Mouse (Mus musculus) layer of hippocampus, adult 18-20 months (tissue): ENCODE data around the gene Adgra1. TPM values are rescaled to one million over a fixed set of nuclear protein-coding genes. Genes with fewer than 3 reads are reported as not detected.

Experiments used
- DNase-seq, 2 experiments: peaks; one replicate each; pipeline ENCODE4 v3.0.0; 2022; ENCODE audit warnings: low spot score in 2 of 2
- total RNA-seq, 2 experiments: library from RNA; stranded (reverse); gene quantifications; 2 replicates each; pipeline ENCODE4 v1.2.3; 2021

Gene Adgra1
- total RNA-seq, 2 experiments from 2014 or later = 44.0 to 60.0 TPM

GRCm38 (mm10) chr7:139905261-139905660 lies 71.3 kb downstream of the Adgra1 start:
- DNase-seq = no peak

- peak in 1 of 2 experiments; percentile 54 for DNase-seq
Measured at GRCm38 (mm10) chr7:139905661-139906060, 71.7 kb downstream of the Adgra1 start.

GRCm38 (mm10) chr7:139908176-139908575 lies 74.2 kb downstream of the Adgra1 start:
- DNase-seq = peak in 1 of 2 experiments; percentile 55

GRCm38 (mm10) chr7:139909469-139909868 lies 75.5 kb downstream of the Adgra1 start:
- DNase-seq = no peak

GRCm38 (mm10) chr7:139910204-139910835 lies 76.3 kb downstream of the Adgra1 start:
- no peak for DNase-seq

- DNase-seq = no peak
Measured at GRCm38 (mm10) chr7:139914141-139915047, 80.4 kb downstream of the Adgra1 start.

- DNase-seq = no peak
Measured at GRCm38 (mm10) chr7:139915646-139916257, 81.8 kb downstream of the Adgra1 start.

- no peak for DNase-seq
Measured at GRCm38 (mm10) chr7:139916345-139916744, 82.4 kb downstream of the Adgra1 start.

- peak in 1 of 2 experiments; percentile 35 for DNase-seq
Measured at GRCm38 (mm10) chr7:139918262-139918661, 84.3 kb downstream of the Adgra1 start.

Other genes with a start within 250 kb of the Adgra1 start
- gene Cfap46, start 150.4 kb upstream of the Adgra1 start, total RNA-seq = 1 to 10 TPM; 2.7 to 3.7 TPM
- gene Kndc1, start 60.5 kb downstream of the Adgra1 start, total RNA-seq = 10 to 100 TPM; 84.7 to 86.2 TPM
- gene Utf1, start 109.6 kb downstream of the Adgra1 start, total RNA-seq = not detected
- gene 6430531B16Rik, start 144.6 kb downstream of the Adgra1 start, total RNA-seq = 1 to 10 TPM in 1 of 2 experiments, under 1 TPM in 1; 0.99 to 1.5 TPM
- gene Adam8, start 158.4 kb downstream of the Adgra1 start, total RNA-seq = 1 to 10 TPM; 3.2 to 4.7 TPM
- gene Zfp511, start 202.2 kb downstream of the Adgra1 start, total RNA-seq = 10 to 100 TPM; 23.8 to 24.2 TPM
- 10 to 100 TPM; 34.1 to 35.4 TPM for gene Tubgcp2, start 202.5 kb downstream of the Adgra1 start, total RNA-seq
- gene Msx3, start 214.9 kb downstream of the Adgra1 start, total RNA-seq = under 1 TPM in 1 of 2 experiments, not detected in 1; 0.15 TPM
- 100 to 1,000 TPM; 269 to 293 TPM for gene Caly, start 248.4 kb downstream of the Adgra1 start, total RNA-seq